Mouse (Mus musculus) myocyte (in vitro differentiated cells): ENCODE data around the gene Mical3.

Experiments
- E2F4 ChIP-seq: IDR thresholded peaks from one replicate; pipeline ENCODE4 v1.6.1; 2011; ENCODE audit warnings: mild to moderate bottlenecking, control low read depth, moderate library complexity; ENCODE audit not compliant: insufficient read depth
- MYOG ChIP-seq, 3 experiments: IDR thresholded peaks; one replicate each; pipeline ENCODE4 v1.6.1; 2011; ENCODE audit warnings: control low read depth in 2 of 3, low read depth in 2 of 3, mild to moderate bottlenecking in 2 of 3; ENCODE audit not compliant: insufficient read length in 2 of 3, control insufficient read depth in 1 of 3, insufficient read depth in 1 of 3
- POLR2A ChIP-seq: IDR thresholded peaks from one replicate; pipeline ENCODE4 v1.6.1; 2011; ENCODE audit warnings: low read depth, mild to moderate bottlenecking, control low read depth, moderate library complexity; ENCODE audit not compliant: insufficient read length

- TF ChIP-seq POLR2A (no peak), E2F4 (no peak), MYOG (IDR thresholded peaks at IDR 0.05; ENCODE audit: control insufficient read depth in 1 of 3, insufficient read depth in 1 of 3, insufficient read length in 2 of 3, low read depth in 2 of 3) (no peak)
Measured at GRCm38 (mm10) chr6:120914911-120915648, 215.7 kb downstream of the Mical3 start.
